Mouse (Mus musculus) ES-Bruce4 (cell line): ENCODE measurements around the gene Acsl5.

Experiments used
- CTCF ChIP-seq: IDR thresholded peaks from one replicate; pipeline ENCODE4 v1.8.1; 2011; ENCODE audit warnings: low read depth, low read length
- EP300 ChIP-seq: IDR thresholded peaks from 2 replicates; pipeline ENCODE4 v1.6.1; 2011; ENCODE audit warnings: low read depth, low read length; ENCODE audit not compliant: insufficient read depth
- POLR2A ChIP-seq: IDR thresholded peaks from one replicate; pipeline ENCODE4 v1.8.1; 2011; ENCODE audit warnings: low read length; ENCODE audit not compliant: insufficient read depth

DNA sequence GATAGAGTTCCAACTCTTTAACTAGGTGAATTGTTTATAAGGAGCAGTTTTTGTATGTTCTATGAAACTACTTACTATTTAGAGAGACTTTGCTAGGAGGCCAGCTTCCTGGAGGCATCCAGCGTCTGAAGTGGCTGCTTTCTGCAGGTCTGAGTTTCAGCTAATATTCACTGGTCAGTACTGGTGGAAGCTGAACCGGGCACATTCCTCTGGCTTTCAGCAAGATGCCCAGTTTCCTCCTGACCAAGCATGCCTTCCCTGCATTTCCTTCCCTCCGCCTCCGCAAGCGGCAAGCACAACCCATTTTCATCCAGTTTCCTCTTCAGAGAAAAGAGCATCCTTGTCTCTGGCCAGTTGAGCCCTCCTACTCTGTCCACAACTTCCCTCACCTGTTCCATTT is 17.3 kb downstream of the Acsl5 start:
- TF ChIP-seq POLR2A, result no peak
- TF ChIP-seq EP300, result no peak
- TF ChIP-seq CTCF, result no peak
